In genomic region chr7:45638623-45639401, GRCm38 (mm10) we compare ENCODE assay signal across 8 mouse cellular contexts. TPM values are rescaled to one million over a fixed set of nuclear protein-coding genes. Genes with fewer than 3 reads are reported as not detected.
DNase-seq lines count a peak whose midpoint lies in the region; ATAC-seq and TF ChIP-seq lines count a peak whose summit lies in the region.

No protein-coding gene starts in this region.

- TF ChIP-seq CTCF in stomach, postnatal 0 days (IDR thresholded peaks at IDR 0.05; ENCODE audit: low read depth), result no peak

- H3K9ac ChIP-seq in embryonic facial prominence, embryonic 14.5 days (ENCODE audit: low read depth, low read length), result peak overlapping the region; percentile 59
- H3K9ac ChIP-seq in midbrain, embryonic 14.5 days (replicated peaks; ENCODE audit: low read length), result no peak overlapping the region; the same call in 1 of the 2 replicates
- H3K9ac ChIP-seq in stomach, postnatal 0 days (ENCODE audit: low read length), result 0 out of 2 replicates have a peak overlapping the region, but pooled peaks have one; percentile 27

- peak overlapping the region; percentile 25; the same call in 1 of the 2 replicates for H3K27ac ChIP-seq in embryonic facial prominence, embryonic 14.5 days (replicated peaks; ENCODE audit: low read depth, low read length)
- peak overlapping the region; percentile 68 for H3K27ac ChIP-seq in limb, embryonic 10.5 days
- no peak overlapping the region for H3K27ac ChIP-seq in midbrain, embryonic 14.5 days (replicated peaks; ENCODE audit: low read depth, low read length)
- no peak overlapping the region for H3K27ac ChIP-seq in stomach, postnatal 0 days (replicated peaks)

- TF ChIP-seq EP300 in stomach, postnatal 0 days (optimal IDR thresholded peaks at IDR 0.05), result no peak

- H3K9me3 ChIP-seq in embryonic facial prominence, embryonic 14.5 days (ENCODE audit: control insufficient read depth, low read length), result no peaks in the 10 kb centered on the region
- H3K9me3 ChIP-seq in limb, embryonic 10.5 days (replicated peaks), result no peaks in the 10 kb centered on the region
- H3K9me3 ChIP-seq in midbrain, embryonic 14.5 days (ENCODE audit: control insufficient read depth, low read length), result no peaks in the 10 kb centered on the region
- H3K9me3 ChIP-seq in stomach, postnatal 0 days (ENCODE audit: control insufficient read depth, low read length), result no peaks in the 10 kb centered on the region

- peaks cover 10% of the 10 kb centered on the region for H3K36me3 ChIP-seq in embryonic facial prominence, embryonic 14.5 days (ENCODE audit: control insufficient read depth, insufficient read depth, low read length)
- H3K36me3 ChIP-seq in limb, embryonic 10.5 days, result peaks cover 11% of the 10 kb centered on the region
- peaks cover 7% of the 10 kb centered on the region; the same call in 1 of the 2 replicates for H3K36me3 ChIP-seq in midbrain, embryonic 14.5 days (ENCODE audit: control insufficient read depth, insufficient read depth, low read length)
- 0 out of 2 replicates have a peak, but pooled peaks cover 2% of the 10 kb centered on the region for H3K36me3 ChIP-seq in stomach, postnatal 0 days (ENCODE audit: control insufficient read depth, insufficient read depth, low read length)

- DNase-seq in brain, adult 2 months (ENCODE audit: low read depth, low spot score), result peak; percentile 100
- DNase-seq in embryonic facial prominence, embryonic 14.5 days (ENCODE audit: low spot score), result peak; percentile 99
- DNase-seq in heart, adult 9 months (ENCODE audit: low spot score in 2 of 2), result peak; percentile 89 to 91
- DNase-seq in kidney, adult 9 months, result peak; percentile 94
- DNase-seq in limb, embryonic 10.5 days (ENCODE audit: low spot score), result peak; percentile 93
- peak; percentile 99 for DNase-seq in midbrain, embryonic 14.5 days
- peak; percentile 95 for DNase-seq in stomach, postnatal 0 days (ENCODE audit: low spot score)
- no peak for DNase-seq in thymus, adult 18-20 months

- H3K4me2 ChIP-seq in embryonic facial prominence, embryonic 14.5 days (ENCODE audit: low read depth, low read length), result peak overlapping the region; percentile 61
- peak overlapping the region; percentile 50 for H3K4me2 ChIP-seq in midbrain, embryonic 14.5 days (ENCODE audit: low read length)
- peak overlapping the region; percentile 47 for H3K4me2 ChIP-seq in stomach, postnatal 0 days (replicated peaks; ENCODE audit: low read depth)

- H3K4me1 ChIP-seq in embryonic facial prominence, embryonic 14.5 days (ENCODE audit: control insufficient read depth, insufficient read depth, low read length), result peaks cover 33% of the 10 kb centered on the region
- peaks cover 41% of the 10 kb centered on the region for H3K4me1 ChIP-seq in limb, embryonic 10.5 days
- peaks cover 12% of the 10 kb centered on the region for H3K4me1 ChIP-seq in midbrain, embryonic 14.5 days (ENCODE audit: control insufficient read depth, insufficient read depth, low read length)
- H3K4me1 ChIP-seq in stomach, postnatal 0 days (replicated peaks; ENCODE audit: control insufficient read depth, insufficient read depth), result peaks cover 21% of the 10 kb centered on the region

- 17% methylated on average over 29 of the region's 29 CpGs for WGBS in embryonic facial prominence, embryonic 14.5 days
- WGBS in limb, embryonic 10.5 days, result 18% methylated on average over 29 of the region's 29 CpGs
- WGBS in midbrain, embryonic 14.5 days, result 17% methylated on average over 29 of the region's 29 CpGs
- WGBS in stomach, postnatal 0 days, result 21% methylated on average over 29 of the region's 29 CpGs

- peak; percentile 85 for ATAC-seq in embryonic facial prominence, embryonic 14.5 days (ENCODE audit: low read depth)
- ATAC-seq in midbrain, embryonic 14.5 days (ENCODE audit: low FRiP score, low TSS enrichment), result peak; percentile 88
- peak; percentile 87 for ATAC-seq in stomach, postnatal 0 days (ENCODE audit: low FRiP score, low TSS enrichment)

- no peaks in the 10 kb centered on the region for H3K27me3 ChIP-seq in embryonic facial prominence, embryonic 14.5 days (replicated peaks; ENCODE audit: control insufficient read depth, insufficient read depth, low read length)
- peaks cover 16% of the 10 kb centered on the region; the same call in 1 of the 2 replicates for H3K27me3 ChIP-seq in limb, embryonic 10.5 days (ENCODE audit: low read depth, poor library complexity, severe bottlenecking)
- H3K27me3 ChIP-seq in midbrain, embryonic 14.5 days (ENCODE audit: control insufficient read depth, insufficient read depth, low read length), result no peaks in the 10 kb centered on the region
- H3K27me3 ChIP-seq in stomach, postnatal 0 days (ENCODE audit: control insufficient read depth, insufficient read depth, low read length), result no peaks in the 10 kb centered on the region

- peak overlapping the region; percentile 36 for H3K4me3 ChIP-seq in embryonic facial prominence, embryonic 14.5 days (ENCODE audit: low read depth, low read length)
- H3K4me3 ChIP-seq in limb, embryonic 10.5 days, result peak overlapping the region; percentile 42
- peak overlapping the region; percentile 22 for H3K4me3 ChIP-seq in midbrain, embryonic 14.5 days (replicated peaks; ENCODE audit: low read depth, low read length)
- no peak overlapping the region for H3K4me3 ChIP-seq in stomach, postnatal 0 days (ENCODE audit: low read depth, low read length)

RNA-seq across cellular contexts. Expression of gene Mamstr, which starts 1.0 kb away (rescaled TPM):
- polyA plus RNA-seq in embryonic facial prominence, embryonic 14.5 days (2014; fragmentation: Nextera tagmentation; extraction: Ambion mirVana), result 23.3 and 28.8 TPM in 2 replicates
- polyA plus RNA-seq in limb, embryonic 10.5 days (2016; fragmentation: Nextera tagmentation; extraction: Ambion mirVana), result 2.2 and 3.2 TPM in 2 replicates
- 3.0 and 4.3 TPM in 2 replicates for polyA plus RNA-seq in midbrain, embryonic 14.5 days (2014; fragmentation: Nextera tagmentation; extraction: Ambion mirVana)
- polyA plus RNA-seq in stomach, postnatal 0 days (2015; fragmentation: Nextera tagmentation; extraction: Ambion mirVana), result 4.6 and 5.5 TPM in 2 replicates

RNA-seq across cellular contexts. Expression of gene Rasip1, which starts 11.5 kb away (rescaled TPM):
- 10.4 and 11.1 TPM in 2 replicates for polyA plus RNA-seq in embryonic facial prominence, embryonic 14.5 days (2014; fragmentation: Nextera tagmentation; extraction: Ambion mirVana)
- 8.0 and 8.3 TPM in 2 replicates for polyA plus RNA-seq in limb, embryonic 10.5 days (2016; fragmentation: Nextera tagmentation; extraction: Ambion mirVana)
- 12.3 and 14.9 TPM in 2 replicates for polyA plus RNA-seq in midbrain, embryonic 14.5 days (2014; fragmentation: Nextera tagmentation; extraction: Ambion mirVana)
- polyA plus RNA-seq in stomach, postnatal 0 days (2015; fragmentation: Nextera tagmentation; extraction: Ambion mirVana), result 5.4 and 6.3 TPM in 2 replicates

RNA-seq across cellular contexts. Expression of gene Izumo1, which starts 17.2 kb away (rescaled TPM):
- polyA plus RNA-seq in embryonic facial prominence, embryonic 14.5 days (2014; fragmentation: Nextera tagmentation; extraction: Ambion mirVana), result 0.19 and 0.30 TPM in 2 replicates
- 0.24 TPM in 1 of 2 replicates, not detected in the other for polyA plus RNA-seq in limb, embryonic 10.5 days (2016; fragmentation: Nextera tagmentation; extraction: Ambion mirVana)
- not detected in 2 replicates for polyA plus RNA-seq in midbrain, embryonic 14.5 days (2014; fragmentation: Nextera tagmentation; extraction: Ambion mirVana)
- polyA plus RNA-seq in stomach, postnatal 0 days (2015; fragmentation: Nextera tagmentation; extraction: Ambion mirVana), result 0.08 TPM in 2 replicates

RNA-seq across cellular contexts. Expression of gene Fut1, which starts 21.7 kb away (rescaled TPM):
- polyA plus RNA-seq in embryonic facial prominence, embryonic 14.5 days (2014; fragmentation: Nextera tagmentation; extraction: Ambion mirVana), result 1.3 and 2.1 TPM in 2 replicates
- not detected in 2 replicates for polyA plus RNA-seq in limb, embryonic 10.5 days (2016; fragmentation: Nextera tagmentation; extraction: Ambion mirVana)
- polyA plus RNA-seq in midbrain, embryonic 14.5 days (2014; fragmentation: Nextera tagmentation; extraction: Ambion mirVana), result not detected in 2 replicates
- 1.8 and 2.3 TPM in 2 replicates for polyA plus RNA-seq in stomach, postnatal 0 days (2015; fragmentation: Nextera tagmentation; extraction: Ambion mirVana)

RNA-seq across cellular contexts. Expression of gene Fgf21, which starts 23.5 kb away (rescaled TPM):
- polyA plus RNA-seq in embryonic facial prominence, embryonic 14.5 days (2014; fragmentation: Nextera tagmentation; extraction: Ambion mirVana), result 0.45 and 1.0 TPM in 2 replicates
- polyA plus RNA-seq in limb, embryonic 10.5 days (2016; fragmentation: Nextera tagmentation; extraction: Ambion mirVana), result not detected in 2 replicates
- not detected in 2 replicates for polyA plus RNA-seq in midbrain, embryonic 14.5 days (2014; fragmentation: Nextera tagmentation; extraction: Ambion mirVana)
- 0.69 and 0.90 TPM in 2 replicates for polyA plus RNA-seq in stomach, postnatal 0 days (2015; fragmentation: Nextera tagmentation; extraction: Ambion mirVana)

Comparison
In these comparisons a context has a peak if more than half of its experiments do, and no peak if none do; other contexts are left out.
1. DNase-seq: peak in brain, adult 2 months (single experiment), embryonic facial prominence, embryonic 14.5 days (single experiment), heart, adult 9 months (2 of 2), kidney, adult 9 months (single experiment), limb, embryonic 10.5 days (single experiment), midbrain, embryonic 14.5 days (single experiment) and stomach, postnatal 0 days (single experiment); none in thymus, adult 18-20 months (0 of 2).
2. H3K27ac ChIP-seq: peak in embryonic facial prominence, embryonic 14.5 days (single experiment) and limb, embryonic 10.5 days (single experiment); none in midbrain, embryonic 14.5 days (single experiment) and stomach, postnatal 0 days (single experiment).
3. Peak in every context shown above with its lines, with median percentiles within 50 percentile points of each other: ATAC-seq and H3K4me2 ChIP-seq.